Mouse (Mus musculus) brown adipose tissue, adult 24 weeks (tissue): ENCODE data around the gene Dhx40. TPM values are rescaled to one million over a fixed set of nuclear protein-coding genes. Genes with fewer than 3 reads are reported as not detected.
"Not testable (repeated sequence)": the region's sequence is repeated elsewhere in the genome, so short reads cannot be mapped to it uniquely, and the experiment has no call there.

ENCODE experiments used
- H3K27ac ChIP-seq: fragments of 200-500 bp; replicated peaks from 2 replicates; pipeline ENCODE4 v1.5.1; 2012; ENCODE audit warnings: low read depth, mild to moderate bottlenecking, low read length
- H3K4me1 ChIP-seq: fragments of 200-500 bp; 2 replicates; pipeline ENCODE4 v1.6.1; 2012; ENCODE audit warnings: low read length, mixed read lengths; ENCODE audit not compliant: control insufficient read depth, insufficient read depth, insufficient read length
- H3K4me3 ChIP-seq: fragments of 200-500 bp; 2 replicates; pipeline ENCODE4 v1.5.1; 2012; ENCODE audit warnings: low read depth, mild to moderate bottlenecking, low read length, moderate library complexity; ENCODE audit not compliant: insufficient read depth
- polyA plus RNA-seq: library from polyadenylated mRNA; stranded (reverse); fragments of >200 nt; gene quantifications from 2 replicates; pipeline ENCODE4 v1.2.4, GENCODE M21; 2012; ENCODE audit not compliant: missing spikeins, insufficient read depth, insufficient read length

The Dhx40 gene
- polyA plus RNA-seq, 1 experiment: 20.4 TPM

DNA sequence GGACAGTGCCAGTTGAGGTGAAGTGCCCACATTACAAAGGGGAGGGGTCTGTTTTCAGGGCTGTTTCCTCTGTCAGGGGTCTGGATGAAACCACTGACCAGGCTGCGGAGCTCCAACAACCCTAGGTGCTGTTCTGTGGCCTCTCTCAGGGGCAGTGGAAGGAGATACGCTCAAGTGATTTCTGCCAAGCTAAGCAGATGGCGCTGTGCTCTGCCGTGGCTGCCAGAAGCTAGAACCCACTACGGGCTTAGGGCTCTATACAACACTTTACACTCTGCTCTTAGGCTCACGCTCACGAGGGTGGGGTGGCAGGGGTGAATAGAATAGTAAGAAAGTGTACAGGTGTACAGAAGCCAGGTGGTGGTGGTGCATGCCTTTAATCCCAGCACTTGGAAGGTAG is 26.5 kb upstream of the Dhx40 start:
- H3K4me1 ChIP-seq: peaks cover 3% of the 10 kb centered on the region; the same call in 1 of the 2 replicates
- no peak overlapping the region for H3K4me3 ChIP-seq
- H3K27ac ChIP-seq: no peak overlapping the region

DNA sequence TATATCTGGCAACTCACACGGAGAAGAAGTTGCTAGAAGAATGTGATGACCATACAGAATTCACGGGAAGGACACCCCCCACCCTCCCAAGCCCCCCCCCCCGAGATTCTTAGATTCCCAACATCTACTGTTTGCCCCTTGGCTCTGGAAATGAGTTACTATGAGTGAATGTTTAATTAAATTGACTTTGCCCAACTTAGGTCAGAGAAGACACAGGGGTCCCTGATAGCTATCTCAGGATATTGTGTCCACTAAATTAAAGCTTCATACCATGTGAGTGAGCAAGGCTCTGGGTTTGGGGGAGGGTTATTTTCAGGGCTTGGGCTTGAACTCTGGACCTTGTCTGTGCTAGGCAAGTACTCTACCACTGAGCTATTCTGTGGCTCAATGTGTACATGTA is 25.6 kb upstream of the Dhx40 start:
- no peak overlapping the region for H3K4me3 ChIP-seq
- peaks cover 3% of the 10 kb centered on the region; the same call in 1 of the 2 replicates for H3K4me1 ChIP-seq
- H3K27ac ChIP-seq: no peak overlapping the region

DNA sequence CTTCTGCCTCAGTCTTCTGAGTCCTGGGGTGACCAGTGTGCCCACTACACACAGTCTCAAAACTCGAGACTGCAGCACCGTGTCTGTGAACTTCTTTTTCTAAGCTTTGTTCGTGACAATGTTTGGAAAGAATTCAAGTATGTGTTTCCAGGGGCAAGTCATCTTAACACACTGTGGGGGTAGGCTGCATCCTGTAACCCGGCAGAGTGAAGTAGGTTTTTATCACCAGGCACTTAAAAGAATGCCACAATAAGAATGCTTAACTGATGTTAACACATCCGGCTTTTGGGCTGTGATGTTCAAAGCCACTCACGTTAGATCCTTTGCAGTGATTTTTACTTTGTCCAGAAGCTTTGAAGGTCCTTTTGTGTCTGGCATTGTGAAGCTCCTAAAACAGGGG is 20.9 kb upstream of the Dhx40 start:
- Histone ChIP-seq H3K4me1 (no peaks in the 10 kb centered on the region; the same call in 1 of the 2 replicates), H3K4me3 (no peak overlapping the region), H3K27ac (peak overlapping the region; percentile 93)

DNA sequence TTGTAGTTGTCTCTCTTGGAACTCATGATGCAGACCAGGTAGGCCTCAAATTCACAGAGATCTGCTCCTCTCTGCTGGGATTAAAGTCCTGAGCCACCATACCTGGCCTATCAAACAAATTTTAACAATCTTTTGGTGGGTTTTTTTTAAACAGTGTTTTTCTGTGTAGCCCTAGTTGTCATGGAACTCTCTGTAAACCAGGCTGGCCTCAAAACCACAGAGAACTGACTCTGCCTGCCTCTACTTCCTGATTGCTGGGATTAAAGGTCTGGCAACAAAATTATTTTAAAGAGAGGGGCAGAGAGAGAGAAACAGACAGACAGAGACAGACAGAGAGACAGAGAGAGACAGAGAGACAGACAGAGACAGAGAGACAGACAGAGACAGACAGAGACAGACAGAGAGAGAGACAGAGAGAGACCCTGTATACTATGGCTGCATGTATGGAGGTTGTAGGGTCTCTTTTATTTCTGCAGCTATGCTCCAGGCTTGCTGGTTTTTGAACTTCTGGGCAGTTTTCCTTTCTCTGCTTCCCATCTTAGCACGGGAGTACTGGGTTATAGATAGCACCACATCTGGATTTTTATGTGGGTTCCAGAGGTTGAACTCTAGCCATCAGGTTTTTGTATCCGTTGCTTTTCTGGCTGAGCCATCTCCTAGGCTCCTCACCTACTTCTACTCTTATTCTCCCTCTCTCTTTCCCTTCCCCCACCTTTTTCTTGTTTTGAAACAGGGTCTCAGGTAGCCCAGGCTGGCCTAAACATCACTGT is 20.1 kb upstream of the Dhx40 start:
- H3K27ac ChIP-seq: peak overlapping the region; percentile 93

DNA sequence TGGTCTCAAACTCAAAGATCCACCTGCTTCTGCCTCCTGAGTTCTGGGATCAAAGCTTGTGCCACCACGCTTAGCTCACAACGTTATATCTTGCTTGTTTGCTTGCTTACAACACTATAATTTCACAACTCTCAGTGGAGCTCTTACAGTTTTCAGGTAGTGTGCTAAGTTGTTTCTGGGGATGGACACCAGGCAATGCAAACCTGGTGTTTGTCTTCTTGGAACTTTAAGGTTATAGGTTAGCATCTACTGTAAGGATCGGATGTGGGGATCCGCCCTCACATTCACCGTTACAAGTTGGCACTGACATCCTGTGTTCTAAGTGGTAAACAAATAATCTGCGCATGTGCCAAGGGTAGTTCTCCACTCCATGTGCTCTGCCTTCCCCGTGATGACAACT is 16.9 kb upstream of the Dhx40 start:
- Histone ChIP-seq H3K27ac (no peak overlapping the region), H3K4me1 (no peaks in the 10 kb centered on the region; the same call in 1 of the 2 replicates), H3K4me3 (no peak overlapping the region)

More for the DNA sequence above, 20.1 kb upstream of the Dhx40 start:
- H3K4me1 ChIP-seq: no peaks in the 10 kb centered on the region; the same call in 1 of the 2 replicates
- no peak overlapping the region for H3K4me3 ChIP-seq

DNA sequence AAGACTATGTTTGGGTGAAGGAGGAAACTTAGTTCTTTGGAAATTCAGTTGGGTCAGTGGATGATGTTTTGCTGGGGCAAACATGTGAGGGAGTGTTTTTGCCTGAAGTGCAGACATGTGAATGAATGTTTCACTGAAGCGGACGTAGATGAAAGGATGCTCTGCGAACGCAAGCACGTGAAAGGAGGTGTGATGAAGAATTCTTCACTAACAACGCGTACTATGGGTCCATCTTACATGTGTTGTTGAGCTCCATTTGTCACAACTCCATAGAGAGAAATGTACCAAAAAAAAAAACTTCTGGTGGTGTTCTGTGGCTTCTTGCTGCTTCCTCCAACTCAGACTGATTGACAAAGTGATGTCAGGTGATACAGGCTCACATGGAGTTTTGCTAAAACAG is 15.0 kb upstream of the Dhx40 start:
- no peak overlapping the region for H3K27ac ChIP-seq

DNA sequence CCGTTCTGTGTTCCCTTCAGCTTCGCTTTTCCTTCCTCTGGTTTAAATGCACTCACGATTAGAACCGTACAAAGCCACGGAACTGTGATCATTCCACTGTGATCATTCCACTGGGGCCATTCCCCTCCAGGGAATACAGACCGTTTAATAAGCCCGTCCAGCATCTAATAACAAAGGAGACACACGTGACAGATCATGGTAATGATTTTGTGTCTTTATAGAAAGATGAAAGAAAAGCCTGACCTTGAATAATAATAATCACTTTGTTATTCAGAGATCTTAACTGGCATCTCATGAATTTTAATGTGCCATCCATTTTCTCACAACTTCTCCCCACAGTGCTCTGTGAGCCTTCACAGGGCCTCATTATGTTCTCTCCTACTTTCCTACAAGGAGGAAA is 12.0 kb upstream of the Dhx40 start:
- no peak overlapping the region for H3K4me3 ChIP-seq
- H3K27ac ChIP-seq: no peak overlapping the region

More for the DNA sequence above, 15.0 kb upstream of the Dhx40 start:
- H3K4me3 ChIP-seq: no peak overlapping the region
- H3K4me1 ChIP-seq: peaks cover 5% of the 10 kb centered on the region

DNA sequence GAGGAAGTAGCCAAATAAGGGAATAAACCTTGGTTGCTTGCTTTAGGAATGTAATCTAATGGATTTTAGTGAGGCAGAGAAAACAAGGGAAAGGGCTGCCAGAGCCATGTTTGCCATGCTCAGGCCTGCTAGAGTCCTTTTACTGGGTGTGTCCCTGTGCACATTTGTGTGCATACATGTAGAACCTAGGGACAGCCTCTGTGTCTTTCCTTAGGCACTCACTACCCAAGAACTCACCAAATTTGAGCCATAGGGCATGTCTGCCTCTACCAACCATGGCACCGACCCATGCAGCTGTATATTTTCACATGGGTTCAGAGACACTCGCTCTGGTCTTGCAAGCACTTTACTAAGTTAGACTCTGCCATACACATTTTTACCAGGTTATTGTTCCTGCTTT is 11.4 kb upstream of the Dhx40 start:
- Histone ChIP-seq H3K4me1 (peaks cover 7% of the 10 kb centered on the region), H3K27ac (peak overlapping the region; percentile 35; the same call in 1 of the 2 replicates), H3K4me3 (no peak overlapping the region)

More for the DNA sequence above, 12.0 kb upstream of the Dhx40 start:
- peaks cover 7% of the 10 kb centered on the region for H3K4me1 ChIP-seq

DNA sequence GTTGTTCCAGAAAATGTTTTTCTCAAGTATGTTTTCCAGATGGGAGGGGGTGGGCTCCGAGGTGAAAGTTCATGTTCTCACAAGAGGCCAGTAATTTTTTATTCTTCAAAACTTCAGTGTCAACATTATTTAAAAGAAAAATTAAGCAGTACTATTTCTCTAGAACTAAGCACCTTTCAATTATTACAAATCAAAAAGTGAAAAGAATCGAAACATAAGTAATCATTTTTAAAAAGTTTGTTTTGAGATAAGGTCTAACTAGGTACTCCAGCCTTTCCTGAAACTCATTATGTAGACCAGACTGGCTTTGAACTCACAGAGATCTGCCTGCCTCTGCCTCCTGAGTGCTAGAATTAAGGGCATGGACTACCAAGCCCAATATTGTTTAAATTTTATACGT is 8.7 kb upstream of the Dhx40 start:
- peak overlapping the region; percentile 82 for H3K27ac ChIP-seq

DNA sequence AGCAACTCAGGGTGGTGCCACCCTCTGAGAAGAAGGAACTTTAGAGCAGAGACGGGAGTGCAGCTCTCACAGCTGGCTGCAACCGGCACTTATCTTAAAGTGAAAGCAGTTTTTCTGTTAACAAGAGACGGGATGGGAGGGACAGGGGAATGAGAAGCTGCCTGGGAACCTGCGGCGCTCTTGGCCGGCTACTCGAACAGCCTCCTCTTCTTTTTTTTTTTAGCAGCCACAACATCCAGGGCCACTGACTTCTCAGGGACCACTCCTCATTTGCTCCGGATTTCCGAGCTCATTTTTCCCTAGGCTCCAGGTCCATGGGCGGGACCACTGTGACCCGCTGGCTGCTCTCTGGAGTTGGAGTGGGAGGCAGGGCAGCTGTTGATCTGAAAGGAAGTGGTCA is 6.9 kb upstream of the Dhx40 start:
- peak overlapping the region; percentile 24; the same call in 1 of the 2 replicates for H3K27ac ChIP-seq
- not testable (repeated sequence) for H3K4me1 ChIP-seq
- peak overlapping the region; percentile 38 for H3K4me3 ChIP-seq

More for the DNA sequence above, 8.7 kb upstream of the Dhx40 start:
- H3K4me3 ChIP-seq, H3K4me1 ChIP-seq: not testable (repeated sequence)

DNA sequence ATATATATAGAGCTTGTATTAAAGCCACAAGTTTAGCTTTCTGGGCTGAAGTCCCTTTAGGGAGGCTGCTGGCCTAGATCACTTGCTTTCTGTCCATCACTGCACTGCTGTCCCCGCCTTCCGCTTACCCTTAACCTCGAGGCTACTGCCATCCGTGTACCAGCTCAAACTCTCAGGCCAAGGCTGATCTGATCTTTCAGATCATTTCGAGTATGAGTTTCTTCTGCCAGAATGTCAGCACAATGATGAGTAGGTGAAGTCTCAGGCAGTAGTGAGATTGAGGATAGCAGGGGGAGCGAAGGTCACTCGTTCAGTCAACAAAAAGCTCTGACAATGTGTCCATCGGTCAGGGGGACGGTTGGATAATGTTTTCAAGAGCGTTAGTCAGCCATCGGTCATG is 5.7 kb upstream of the Dhx40 start:
- H3K27ac ChIP-seq, H3K4me1 ChIP-seq, H3K4me3 ChIP-seq: not testable (repeated sequence)

DNA sequence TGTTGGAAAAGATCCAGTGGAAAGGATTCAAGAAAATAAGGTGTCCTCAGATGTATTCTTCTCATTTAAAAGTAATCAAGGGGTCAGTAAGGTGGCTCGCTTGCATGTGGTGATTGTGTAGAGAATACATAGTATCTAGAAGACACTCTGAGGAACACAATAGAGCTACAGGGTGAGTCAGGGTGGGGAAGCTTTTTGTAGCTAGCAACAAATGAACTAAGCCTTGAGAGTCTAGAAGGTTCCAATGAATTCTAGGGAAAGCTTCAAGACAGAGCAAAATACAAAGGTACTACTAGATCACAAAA is 3.7 kb upstream of the Dhx40 start:
- Histone ChIP-seq H3K27ac (peak overlapping the region; percentile 64), H3K4me1 (no peaks in the 10 kb centered on the region), H3K4me3 (no peak overlapping the region)

DNA sequence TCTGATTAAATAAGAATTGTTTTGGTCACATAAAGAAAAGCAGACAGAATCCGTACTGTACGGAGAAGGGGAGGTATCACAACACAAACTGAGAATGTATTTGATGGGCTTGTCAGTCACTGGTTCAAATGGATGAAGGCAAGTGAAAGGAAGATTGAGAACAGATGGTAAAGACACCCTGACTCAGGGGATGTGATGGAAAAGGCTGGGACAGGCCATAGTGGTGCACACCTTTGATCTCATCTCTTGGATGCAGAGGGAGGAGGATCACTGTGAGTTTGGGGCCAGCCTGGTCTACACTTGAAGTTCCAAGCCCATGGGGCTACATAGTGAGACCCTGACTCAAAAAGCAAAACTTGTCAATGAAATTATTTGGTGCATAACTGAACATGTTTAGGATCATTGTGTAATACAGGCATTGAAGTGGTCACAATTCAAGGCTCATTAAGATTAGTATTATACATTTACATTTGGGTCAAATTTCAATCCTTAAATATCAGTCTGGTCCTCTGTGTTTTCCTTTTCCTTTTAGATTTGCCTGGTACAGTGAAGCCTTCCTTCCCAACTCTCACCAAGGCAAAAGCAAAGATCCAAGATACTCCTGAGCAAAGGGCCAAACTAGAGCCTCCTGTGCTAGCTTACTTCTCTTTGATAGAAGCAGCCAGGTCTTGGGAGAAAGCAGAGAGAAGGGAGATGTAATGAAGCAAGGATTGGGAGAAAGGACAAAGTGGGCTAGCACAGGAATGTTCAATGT is 3.2 kb upstream of the Dhx40 start:
- no peaks in the 10 kb centered on the region for H3K4me1 ChIP-seq
- H3K4me3 ChIP-seq: no peak overlapping the region
- H3K27ac ChIP-seq: peak overlapping the region; percentile 64; the same call in 1 of the 2 replicates

DNA sequence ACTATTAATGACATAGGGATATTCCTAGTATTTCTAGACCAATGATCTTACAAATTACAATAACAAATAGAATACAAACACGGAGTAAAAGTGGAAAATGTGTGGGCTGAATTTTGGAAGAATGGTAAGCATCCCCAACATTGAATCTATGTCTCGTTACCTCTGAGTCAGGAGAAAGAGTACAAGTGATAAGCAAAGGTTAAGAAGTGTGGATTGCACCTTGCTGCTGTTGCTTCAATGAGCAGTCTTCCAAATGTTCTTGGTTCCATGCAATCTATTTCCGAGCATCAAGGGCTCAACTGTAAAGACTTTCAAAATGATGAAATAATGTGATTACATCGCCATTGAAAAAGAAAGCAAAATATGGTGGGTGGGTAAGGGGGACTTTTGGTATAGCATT is 2.3 kb upstream of the Dhx40 start:
- no peak overlapping the region for H3K4me3 ChIP-seq
- no peaks in the 10 kb centered on the region for H3K4me1 ChIP-seq
- H3K27ac ChIP-seq: no peak overlapping the region

DNA sequence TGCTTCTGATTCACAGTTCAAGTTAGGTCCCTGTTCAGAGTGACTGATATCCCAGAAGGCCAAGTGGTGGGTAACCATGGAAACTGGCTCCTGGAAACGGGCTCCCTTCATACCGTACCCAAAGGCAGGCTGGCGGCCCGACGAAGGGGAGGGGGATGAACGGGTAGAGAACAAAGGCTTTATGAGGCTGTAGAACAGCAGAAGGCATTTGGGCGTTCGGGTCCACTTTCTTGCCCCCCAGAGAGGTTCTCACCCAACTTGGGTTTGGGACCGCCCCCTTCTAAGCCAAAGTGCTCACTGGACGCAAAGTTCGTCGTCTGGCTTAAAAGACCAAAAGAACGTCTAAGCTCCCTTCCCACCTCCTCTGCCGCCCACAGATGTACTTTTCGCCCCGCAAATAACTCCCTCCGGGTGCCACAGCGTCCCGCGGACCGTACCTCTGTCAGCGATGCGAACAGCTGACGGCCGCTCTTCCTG is 507 bp downstream of the Dhx40 start:
- Histone ChIP-seq H3K4me1 (no peaks in the 10 kb centered on the region), H3K27ac (peak overlapping the region; percentile 57), H3K4me3 (peak overlapping the region; percentile 79)
